ENCODE assay signal across 13 mouse cellular contexts in genomic region chr10:75116842-75117457, GRCm38 (mm10). TPM values are rescaled to one million over a fixed set of nuclear protein-coding genes. Genes with fewer than 3 reads are reported as not detected.
DNase-seq lines count a peak whose midpoint lies in the region; ATAC-seq and TF ChIP-seq lines count a peak whose summit lies in the region.
"Had no signal": no experiment of that assay in that cellular context is flagged by ENCODE, and none has a peak within 500 bp of the region (broad histone marks: within the 10 kb centered on the region; RNA-seq: fewer than 3 reads in every experiment).

No protein-coding gene starts in this region.

- H3K9me3 ChIP-seq in embryonic facial prominence, embryonic 12.5 days: no peaks in the 10 kb centered on the region
- H3K9me3 ChIP-seq in heart, postnatal 0 days (replicated peaks; ENCODE audit: control insufficient read depth, low read length): no peaks in the 10 kb centered on the region
- H3K9me3 ChIP-seq: midbrain, embryonic 12.5 days; neural tube, embryonic 15.5 days had no signal

- no peak overlapping the region for H3K9ac ChIP-seq in embryonic facial prominence, embryonic 12.5 days
- H3K9ac ChIP-seq in heart, postnatal 0 days (replicated peaks; ENCODE audit: low read depth, low read length): no peak overlapping the region
- H3K9ac ChIP-seq: midbrain, embryonic 12.5 days; neural tube, embryonic 15.5 days had no signal

- DNase-seq in kidney, postnatal 14 days: peak; percentile 18
- no peak for DNase-seq in kidney, adult 18-20 months
- DNase-seq in heart, postnatal 0 days (ENCODE audit: low spot score): no peak
- no peak for DNase-seq in thymus, postnatal 4 days
- DNase-seq in spleen, adult 12 weeks (ENCODE audit: low spot score): no peak
- no peak for DNase-seq in adrenal gland, adult 8-10 months
- DNase-seq: spleen, adult 18-20 months had no signal

- peak; percentile 8; the same call in 1 of the 2 replicates for ATAC-seq in embryonic facial prominence, embryonic 12.5 days (ENCODE audit: insufficient number of reproducible peaks, insufficient read depth, low FRiP score, low TSS enrichment)
- ATAC-seq in heart, postnatal 0 days (ENCODE audit: insufficient read depth, low read depth): peak; percentile 37; the same call in 1 of the 2 replicates
- ATAC-seq: CD4-positive, CD25-positive, alpha-beta regulatory T cell, adult 4 months had no signal

- TF ChIP-seq EP300 in heart, postnatal 0 days (IDR thresholded peaks at IDR 0.05; ENCODE audit: low read depth): no peak

- H3K4me1 ChIP-seq in embryonic facial prominence, embryonic 12.5 days: peaks cover 14% of the 10 kb centered on the region
- peaks cover 40% of the 10 kb centered on the region for H3K4me1 ChIP-seq in heart, postnatal 0 days (ENCODE audit: control insufficient read depth, insufficient read depth)

- TF ChIP-seq CTCF in heart, postnatal 0 days (IDR thresholded peaks at IDR 0.05; ENCODE audit: low read depth): no peak

- 0 out of 2 replicates have a peak overlapping the region, but pooled peaks have one; percentile 30 for H3K27ac ChIP-seq in embryonic facial prominence, embryonic 12.5 days
- no peak overlapping the region for H3K27ac ChIP-seq in heart, postnatal 0 days (ENCODE audit: low read depth)
- H3K27ac ChIP-seq: kidney, postnatal 0 days; midbrain, embryonic 12.5 days had no signal

- H3K27me3 ChIP-seq in embryonic facial prominence, embryonic 12.5 days: no peaks in the 10 kb centered on the region
- H3K27me3 ChIP-seq in heart, postnatal 0 days (ENCODE audit: control insufficient read depth, insufficient read depth, low read length): 0 out of 2 replicates have a peak, but pooled peaks cover 6% of the 10 kb centered on the region
- no peaks in the 10 kb centered on the region for H3K27me3 ChIP-seq in myocyte (ENCODE audit: control insufficient read depth, insufficient read depth, insufficient read length)
- H3K27me3 ChIP-seq: midbrain, embryonic 12.5 days; neural tube, embryonic 15.5 days had no signal

- 69% methylated on average over 7 of the region's 7 CpGs for WGBS in embryonic facial prominence, embryonic 12.5 days
- WGBS in heart, postnatal 0 days: 36% methylated on average over 7 of the region's 7 CpGs

- H3K36me3 ChIP-seq in embryonic facial prominence, embryonic 12.5 days: no peaks in the 10 kb centered on the region; the same call in 1 of the 2 replicates
- H3K36me3 ChIP-seq in heart, postnatal 0 days (replicated peaks; ENCODE audit: control insufficient read depth, insufficient read depth, low read length): no peaks in the 10 kb centered on the region
- no peaks in the 10 kb centered on the region for H3K36me3 ChIP-seq in myocyte (ENCODE audit: control insufficient read depth, insufficient read depth)
- H3K36me3 ChIP-seq: midbrain, embryonic 12.5 days; neural tube, embryonic 15.5 days had no signal

- H3K4me2 ChIP-seq in embryonic facial prominence, embryonic 12.5 days (replicated peaks): no peak overlapping the region
- H3K4me2 ChIP-seq in heart, postnatal 0 days (ENCODE audit: low read depth, low read length): no peak overlapping the region
- H3K4me2 ChIP-seq in myocyte (ENCODE audit: low read depth): peak overlapping the region; percentile 14
- H3K4me2 ChIP-seq: midbrain, embryonic 12.5 days; neural tube, embryonic 15.5 days had no signal

- no peak overlapping the region for H3K4me3 ChIP-seq in embryonic facial prominence, embryonic 12.5 days
- no peak overlapping the region for H3K4me3 ChIP-seq in heart, postnatal 0 days (ENCODE audit: low read depth, low read length)
- H3K4me3 ChIP-seq in myocyte: no peak overlapping the region
- H3K4me3 ChIP-seq: midbrain, embryonic 12.5 days; neural tube, embryonic 15.5 days had no signal

- TF ChIP-seq POLR2A in myocyte (IDR thresholded peaks at IDR 0.05; ENCODE audit: insufficient read length, low read depth): no peak

- H3ac ChIP-seq in myocyte (ENCODE audit: control insufficient read depth, insufficient read length): no peak overlapping the region

- peaks cover 6% of the 10 kb centered on the region for H3K79me2 ChIP-seq in myocyte (ENCODE audit: control insufficient read depth, insufficient read depth)

TF ChIP-seq in myocyte, 11 proteins besides CTCF, POLR2A, EP300 and RAD21:
- peak; percentile 76 for TF ChIP-seq TCF12 (IDR thresholded peaks at IDR 0.05; ENCODE audit: insufficient read depth, poor library complexity, severe bottlenecking)
- TF ChIP-seq USF1 (IDR thresholded peaks at IDR 0.05; ENCODE audit: low read depth): no peak
- peak; percentile 64 to 98 (median 73) for TF ChIP-seq MYOG (IDR thresholded peaks at IDR 0.05; ENCODE audit: control insufficient read depth in 1 of 3, insufficient read depth in 1 of 3, insufficient read length in 2 of 3, low read depth in 2 of 3)
- peak; percentile 86 to 98 (median 86) for TF ChIP-seq MYOD1 (IDR thresholded peaks at IDR 0.05; ENCODE audit: control insufficient read depth in 1 of 3, insufficient read length in 2 of 3, low read depth in 2 of 3)
- TF ChIP-seq CEBPB (IDR thresholded peaks at IDR 0.05; ENCODE audit: insufficient read depth, poor library complexity, severe bottlenecking): no peak
- peak; percentile 82 for TF ChIP-seq TCF3 (IDR thresholded peaks at IDR 0.05; ENCODE audit: insufficient read length, low read depth)
TF ChIP-seq in myocyte: peak in this region for 4.

RNA-seq across cellular contexts. Expression of gene Bcr, which starts 56.6 kb away (rescaled TPM):
- polyA plus RNA-seq in embryonic facial prominence, embryonic 12.5 days (2016; fragmentation: Nextera tagmentation; extraction: Ambion mirVana): 9.0 and 10.7 TPM in 2 replicates
- 11.4 and 12.1 TPM in 2 replicates for total RNA-seq in heart, postnatal 0 days (2014; rRNA removed; ENCODE audit: low replicate concordance)
- polyA plus RNA-seq in heart, postnatal 0 days (2015; fragmentation: Nextera tagmentation; extraction: Ambion mirVana): 9.3 and 10.2 TPM in 2 replicates
- polyA plus RNA-seq in myocyte (2012; fragmentation: generic; extraction: Trizol): 16.8 TPM
- total RNA-seq in adrenal gland, adult 8-10 months (2022): 10 to 100 TPM; 33.7 to 76.4 (median 56.5) TPM
